Mouse (Mus musculus): ENCODE results near the gene Slc12a3. TPM values are rescaled to one million over a fixed set of nuclear protein-coding genes. Genes with fewer than 3 reads are reported as not detected.
A peak's percentile ranks its signal among the peaks of the same experiment; 100 is the strongest.

The Slc12a3 gene
- total and polyA plus RNA-seq, 3 experiments, result 0.17 TPM; not detected in 2

GRCm38 (mm10) chr8:94323041-94323440 lies 6.0 kb upstream of the Slc12a3 start:
- in situ Hi-C loops (cut with MboI; ENCODE audit: low pct_ligation_motif_present, low pct_unique_long_range_greater_than_20kb, low sequenced_read_pairs), result no loop called here
- Histone ChIP-seq H3K4me1 (ENCODE audit: control insufficient read depth in 1 of 2, insufficient read depth in 2 of 2) (peaks cover 2 to 19% of the 10 kb centered on the region in 2 experiments; a peak in 3 of 4 replicates), H3K4me3 (replicated peaks in 1 of 3; ENCODE audit: low read depth in 2 of 3, low read length in 2 of 3, poor library complexity in 1 of 3) (no peak overlapping the region), H3K27ac (ENCODE audit: insufficient read depth, low read depth) (no peak overlapping the region), H3K9ac (ENCODE audit: insufficient read depth, low read depth) (no peak overlapping the region), H3K9me3 (replicated peaks; ENCODE audit: low read length) (no peaks in the 10 kb centered on the region), H3K27me3 (replicated peaks) (no peaks in the 10 kb centered on the region), H3K79me2 (replicated peaks; ENCODE audit: control insufficient read depth, extremely low read depth, insufficient read depth, poor library complexity, severe bottlenecking) (no peaks in the 10 kb centered on the region), H3K36me3 (replicated peaks in 1 of 2; ENCODE audit: control insufficient read depth in 1 of 2, insufficient read depth in 1 of 2, low read length in 1 of 2) (peaks cover 0 to 44% of the 10 kb centered on the region in 2 experiments), H3K4me2 (ENCODE audit: insufficient read depth, low read depth, poor library complexity, severe bottlenecking) (no peak overlapping the region)
- dilution Hi-C loops (cut with MboI; ENCODE audit: extremely low pct_ligation_motif_present, extremely low pct_unique_long_range_greater_than_20kb, low sequenced_read_pairs), result no loop called here
- no peak for TF ChIP-seq CTCF (conservative IDR thresholded peaks at IDR 0.05 in 1 of 2, IDR thresholded peaks at IDR 0.05 in 1 of 2; ENCODE audit: low read depth in 2 of 2, low read length in 2 of 2)
- TF ChIP-seq SIN3A (IDR thresholded peaks at IDR 0.05; ENCODE audit: low read length), result no peak
- no peak for TF ChIP-seq EP300 (IDR thresholded peaks at IDR 0.05; ENCODE audit: low read length)
- no peak for TF ChIP-seq ETS1 (conservative IDR thresholded peaks at IDR 0.05; ENCODE audit: low read depth, low read length)
- no peak for TF ChIP-seq ZNF384 (IDR thresholded peaks at IDR 0.05; ENCODE audit: low read depth, low read length)
- no peak for TF ChIP-seq NRF1 (IDR thresholded peaks at IDR 0.05; ENCODE audit: low read depth, low read length)
- TF ChIP-seq TBP (conservative IDR thresholded peaks at IDR 0.05; ENCODE audit: low read depth, low read length), result no peak
- TF ChIP-seq USF2 (conservative IDR thresholded peaks at IDR 0.05; ENCODE audit: low read depth, low read length), result no peak
- no peak for TF ChIP-seq MEF2A (IDR thresholded peaks at IDR 0.05; ENCODE audit: borderline replicate concordance, low read depth, low read length)
- no peak for TF ChIP-seq ELF1 (IDR thresholded peaks at IDR 0.05; ENCODE audit: low read depth, low read length)
- DNase-seq (ENCODE audit: extremely low read depth), result no peak

GRCm38 (mm10) chr8:94324071-94324470 lies 4.9 kb upstream of the Slc12a3 start:
- Histone ChIP-seq H3K4me2 (ENCODE audit: insufficient read depth, low read depth, poor library complexity, severe bottlenecking) (no peak overlapping the region), H3K27ac (ENCODE audit: insufficient read depth, low read depth) (no peak overlapping the region)

GRCm38 (mm10) chr8:94326016-94326415 lies 3.0 kb upstream of the Slc12a3 start:
- DNase-seq (ENCODE audit: extremely low read depth), result no peak
- H3K27me3 ChIP-seq (replicated peaks), result no peaks in the 10 kb centered on the region
- H3K4me3 ChIP-seq (replicated peaks in 1 of 3; ENCODE audit: low read depth in 2 of 3, low read length in 2 of 3, poor library complexity in 1 of 3), result no peak overlapping the region
- no peaks in the 10 kb centered on the region for H3K9me3 ChIP-seq (replicated peaks; ENCODE audit: low read length)
- H3K9ac ChIP-seq (ENCODE audit: insufficient read depth, low read depth), result no peak overlapping the region
- H3K36me3 ChIP-seq (replicated peaks in 1 of 2; ENCODE audit: control insufficient read depth in 1 of 2, insufficient read depth in 1 of 2, low read length in 1 of 2), result peaks cover 0 to 15% of the 10 kb centered on the region in 2 experiments
- dilution Hi-C loops (cut with MboI; ENCODE audit: extremely low pct_ligation_motif_present, extremely low pct_unique_long_range_greater_than_20kb, low sequenced_read_pairs) (no loop called here), in situ Hi-C loops (cut with MboI; ENCODE audit: low pct_ligation_motif_present, low pct_unique_long_range_greater_than_20kb, low sequenced_read_pairs) (no loop called here)
- no peaks in the 10 kb centered on the region for H3K79me2 ChIP-seq (replicated peaks; ENCODE audit: control insufficient read depth, extremely low read depth, insufficient read depth, poor library complexity, severe bottlenecking)
- peaks cover 2 to 22% of the 10 kb centered on the region in 2 experiments; a peak in 3 of 4 replicates for H3K4me1 ChIP-seq (ENCODE audit: control insufficient read depth in 1 of 2, insufficient read depth in 2 of 2)
- H3K27ac ChIP-seq (ENCODE audit: insufficient read depth, low read depth), result no peak overlapping the region
- TF ChIP-seq USF2 (conservative IDR thresholded peaks at IDR 0.05; ENCODE audit: low read depth, low read length) (no peak), HCFC1 (IDR thresholded peaks at IDR 0.05; ENCODE audit: low read depth, low read length) (no peak), JUND (conservative IDR thresholded peaks at IDR 0.05; ENCODE audit: low read depth, low read length) (no peak), RAD21 (IDR thresholded peaks at IDR 0.05; ENCODE audit: low read depth, low read length) (no peak), CTCF (conservative IDR thresholded peaks at IDR 0.05 in 1 of 2, IDR thresholded peaks at IDR 0.05 in 1 of 2; ENCODE audit: low read depth in 2 of 2, low read length in 2 of 2) (no peak), GABPA (IDR thresholded peaks at IDR 0.05; ENCODE audit: insufficient replicate concordance, low read depth, low read length) (no peak), MAFK (IDR thresholded peaks at IDR 0.05; ENCODE audit: insufficient replicate concordance, low read length) (no peak), ETS1 (conservative IDR thresholded peaks at IDR 0.05; ENCODE audit: low read depth, low read length) (no peak), IRF4 (IDR thresholded peaks at IDR 0.05; ENCODE audit: low read depth, low read length) (no peak), MYC (IDR thresholded peaks at IDR 0.05; ENCODE audit: low read depth, low read length) (no peak), ELF1 (IDR thresholded peaks at IDR 0.05; ENCODE audit: low read depth, low read length) (no peak), MEF2A (IDR thresholded peaks at IDR 0.05; ENCODE audit: borderline replicate concordance, low read depth, low read length) (no peak), ZC3H11A (IDR thresholded peaks at IDR 0.05; ENCODE audit: low read depth, low read length) (no peak), NRF1 (IDR thresholded peaks at IDR 0.05; ENCODE audit: low read depth, low read length) (no peak), USF1 (IDR thresholded peaks at IDR 0.05; ENCODE audit: low read depth, low read length) (no peak), BHLHE40 (IDR thresholded peaks at IDR 0.05; ENCODE audit: low read depth, low read length) (no peak)
- H3K4me2 ChIP-seq (ENCODE audit: insufficient read depth, low read depth, poor library complexity, severe bottlenecking), result no peak overlapping the region

More at GRCm38 (mm10) chr8:94324071-94324470, 4.9 kb upstream of the Slc12a3 start:
- no peak overlapping the region for H3K4me3 ChIP-seq (replicated peaks in 1 of 3; ENCODE audit: low read depth in 2 of 3, low read length in 2 of 3, poor library complexity in 1 of 3)
- TF ChIP-seq SIN3A (IDR thresholded peaks at IDR 0.05; ENCODE audit: low read length) (no peak), ELF1 (IDR thresholded peaks at IDR 0.05; ENCODE audit: low read depth, low read length) (peak; percentile 45; the same call in 1 of the 2 replicates)
- in situ Hi-C loops (cut with MboI; ENCODE audit: low pct_ligation_motif_present, low pct_unique_long_range_greater_than_20kb, low sequenced_read_pairs) (no loop called here), dilution Hi-C loops (cut with MboI; ENCODE audit: extremely low pct_ligation_motif_present, extremely low pct_unique_long_range_greater_than_20kb, low sequenced_read_pairs) (no loop called here)
- no peaks in the 10 kb centered on the region for H3K27me3 ChIP-seq (replicated peaks)
- H3K36me3 ChIP-seq (replicated peaks in 1 of 2; ENCODE audit: control insufficient read depth in 1 of 2, insufficient read depth in 1 of 2, low read length in 1 of 2), result peaks cover 0 to 33% of the 10 kb centered on the region in 2 experiments
- no peak overlapping the region for H3K9ac ChIP-seq (ENCODE audit: insufficient read depth, low read depth)
- no peaks in the 10 kb centered on the region for H3K79me2 ChIP-seq (replicated peaks; ENCODE audit: control insufficient read depth, extremely low read depth, insufficient read depth, poor library complexity, severe bottlenecking)
- H3K4me1 ChIP-seq (ENCODE audit: control insufficient read depth in 1 of 2, insufficient read depth in 2 of 2), result peaks cover 2 to 19% of the 10 kb centered on the region in 2 experiments; a peak in 3 of 4 replicates
- DNase-seq (ENCODE audit: extremely low read depth), result peak; percentile 27
- no peaks in the 10 kb centered on the region for H3K9me3 ChIP-seq (replicated peaks; ENCODE audit: low read length)

Measured in CH12.LX (cell line).